Mouse (Mus musculus): ENCODE measurements around the gene Msi2. TPM values are rescaled to one million over a fixed set of nuclear protein-coding genes. Genes with fewer than 3 reads are reported as not detected.

Msi2 gene
- polyA plus RNA-seq, 1 experiment from 2014 or later = 41.0 TPM

- H3K4me3 ChIP-seq = no peak overlapping the region
- no peak overlapping the region for H3K4me2 ChIP-seq
- H3K9ac ChIP-seq = 0 out of 2 replicates have a peak overlapping the region, but pooled peaks have one; percentile 36
- peak overlapping the region; percentile 79 for H3K27ac ChIP-seq
- H3K36me3 ChIP-seq = no peaks in the 10 kb centered on the region
- no peak; the same call in 1 of the 2 replicates for ATAC-seq (ENCODE audit: low FRiP score)
- H3K4me1 ChIP-seq (replicated peaks) = peaks cover 80% of the 10 kb centered on the region
- H3K27me3 ChIP-seq = no peaks in the 10 kb centered on the region
- WGBS = 63% methylated on average over 12 of the region's 12 CpGs
- H3K9me3 ChIP-seq = no peaks in the 10 kb centered on the region
These were observed 201.5 kb downstream of the Msi2 start for GRCm38 (mm10) chr11:88516596-88517485.

GRCm38 (mm10) chr11:88515736-88516583, 202.4 kb downstream of the Msi2 start:
- Histone ChIP-seq H3K4me3 (no peak overlapping the region), H3K27ac (peak overlapping the region; percentile 79), H3K9ac (peak overlapping the region; percentile 36; the same call in 1 of the 2 replicates), H3K4me1 (replicated peaks) (peaks cover 80% of the 10 kb centered on the region), H3K9me3 (no peaks in the 10 kb centered on the region), H3K4me2 (no peak overlapping the region), H3K27me3 (no peaks in the 10 kb centered on the region), H3K36me3 (no peaks in the 10 kb centered on the region)
- ATAC-seq (ENCODE audit: low FRiP score) = no peak
- 70% methylated on average over 6 of the region's 6 CpGs for WGBS

GRCm38 (mm10) chr11:88515267-88515666, 203.0 kb downstream of the Msi2 start:
- WGBS = 58% methylated on average over 2 of the region's 2 CpGs
- H3K9ac ChIP-seq = peak overlapping the region; percentile 36; the same call in 1 of the 2 replicates
- H3K9me3 ChIP-seq = no peaks in the 10 kb centered on the region
- H3K36me3 ChIP-seq = no peaks in the 10 kb centered on the region
- H3K27me3 ChIP-seq = no peaks in the 10 kb centered on the region
- peaks cover 78% of the 10 kb centered on the region for H3K4me1 ChIP-seq (replicated peaks)
- no peak overlapping the region for H3K4me3 ChIP-seq
- no peak for ATAC-seq (ENCODE audit: low FRiP score)
- peak overlapping the region; percentile 79 for H3K27ac ChIP-seq
- no peak overlapping the region for H3K4me2 ChIP-seq

GRCm38 (mm10) chr11:88514151-88514926, 204.0 kb downstream of the Msi2 start:
- no peak overlapping the region for H3K9ac ChIP-seq
- H3K36me3 ChIP-seq = no peaks in the 10 kb centered on the region
- H3K27me3 ChIP-seq = no peaks in the 10 kb centered on the region
- WGBS = 76% methylated on average over 12 of the region's 12 CpGs
- no peak for ATAC-seq (ENCODE audit: low FRiP score)
- H3K9me3 ChIP-seq = no peaks in the 10 kb centered on the region
- no peak overlapping the region for H3K4me2 ChIP-seq
- H3K4me3 ChIP-seq = no peak overlapping the region
- H3K4me1 ChIP-seq (replicated peaks) = peaks cover 78% of the 10 kb centered on the region
- H3K27ac ChIP-seq = peak overlapping the region; percentile 79

GRCm38 (mm10) chr11:88512580-88512979, 205.7 kb downstream of the Msi2 start:
- Histone ChIP-seq H3K27ac (peak overlapping the region; percentile 66), H3K36me3 (no peaks in the 10 kb centered on the region), H3K9ac (no peak overlapping the region), H3K27me3 (no peaks in the 10 kb centered on the region), H3K9me3 (no peaks in the 10 kb centered on the region), H3K4me2 (no peak overlapping the region), H3K4me1 (replicated peaks) (peaks cover 93% of the 10 kb centered on the region), H3K4me3 (no peak overlapping the region)
- 46% methylated on average over 4 of the region's 4 CpGs for WGBS
- ATAC-seq (ENCODE audit: low FRiP score) = no peak

- Histone ChIP-seq H3K9ac (no peak overlapping the region), H3K4me2 (no peak overlapping the region), H3K27me3 (no peaks in the 10 kb centered on the region), H3K9me3 (no peaks in the 10 kb centered on the region), H3K27ac (no peak overlapping the region), H3K4me3 (no peak overlapping the region), H3K36me3 (no peaks in the 10 kb centered on the region), H3K4me1 (replicated peaks) (peaks cover 93% of the 10 kb centered on the region)
- 87% methylated on average over 8 of the region's 8 CpGs for WGBS
- no peak for ATAC-seq (ENCODE audit: low FRiP score)
These were observed 207.9 kb downstream of the Msi2 start for GRCm38 (mm10) chr11:88510282-88510850.

GRCm38 (mm10) chr11:88509464-88509863, 208.8 kb downstream of the Msi2 start:
- ATAC-seq (ENCODE audit: low FRiP score) = no peak
- Histone ChIP-seq H3K4me2 (no peak overlapping the region), H3K9ac (no peak overlapping the region), H3K4me3 (no peak overlapping the region), H3K36me3 (no peaks in the 10 kb centered on the region), H3K4me1 (replicated peaks) (peaks cover 90% of the 10 kb centered on the region), H3K9me3 (no peaks in the 10 kb centered on the region), H3K27me3 (no peaks in the 10 kb centered on the region), H3K27ac (peak overlapping the region; percentile 66; the same call in 1 of the 2 replicates)
- 89% methylated on average over 4 of the region's 4 CpGs for WGBS

GRCm38 (mm10) chr11:88508133-88508532, 210.2 kb downstream of the Msi2 start:
- peak overlapping the region; percentile 19; the same call in 1 of the 2 replicates for H3K9ac ChIP-seq
- 60% methylated on average over 7 of the region's 7 CpGs for WGBS
- H3K36me3 ChIP-seq = no peaks in the 10 kb centered on the region
- ATAC-seq (ENCODE audit: low FRiP score) = no peak
- no peak overlapping the region for H3K4me3 ChIP-seq
- H3K4me1 ChIP-seq (replicated peaks) = peaks cover 76% of the 10 kb centered on the region
- no peaks in the 10 kb centered on the region for H3K27me3 ChIP-seq
- H3K9me3 ChIP-seq = no peaks in the 10 kb centered on the region
- H3K27ac ChIP-seq = peak overlapping the region; percentile 77
- no peak overlapping the region for H3K4me2 ChIP-seq

- H3K4me1 ChIP-seq (replicated peaks) = peaks cover 74% of the 10 kb centered on the region
- H3K9me3 ChIP-seq = no peaks in the 10 kb centered on the region
- no peak for ATAC-seq (ENCODE audit: low FRiP score)
These were observed 211.5 kb downstream of the Msi2 start for GRCm38 (mm10) chr11:88506544-88507419.

GRCm38 (mm10) chr11:88506109-88506508, 212.2 kb downstream of the Msi2 start:
- Histone ChIP-seq H3K36me3 (no peaks in the 10 kb centered on the region), H3K4me3 (no peak overlapping the region), H3K9ac (no peak overlapping the region), H3K9me3 (no peaks in the 10 kb centered on the region), H3K4me2 (0 out of 2 replicates have a peak overlapping the region, but pooled peaks have one; percentile 19), H3K27ac (peak overlapping the region; percentile 78), H3K27me3 (no peaks in the 10 kb centered on the region), H3K4me1 (replicated peaks) (peaks cover 74% of the 10 kb centered on the region)
- WGBS = 41% methylated on average over 13 of the region's 13 CpGs
- ATAC-seq (ENCODE audit: low FRiP score) = no peak

More at GRCm38 (mm10) chr11:88506544-88507419, 211.5 kb downstream of the Msi2 start:
- Histone ChIP-seq H3K27ac (peak overlapping the region; percentile 77), H3K4me2 (no peak overlapping the region), H3K36me3 (no peaks in the 10 kb centered on the region), H3K9ac (no peak overlapping the region; the same call in 1 of the 2 replicates), H3K27me3 (no peaks in the 10 kb centered on the region), H3K4me3 (no peak overlapping the region)
- WGBS = 26% methylated on average over 5 of the region's 5 CpGs

GRCm38 (mm10) chr11:88502566-88502965, 215.7 kb downstream of the Msi2 start:
- H3K36me3 ChIP-seq = no peaks in the 10 kb centered on the region
- no peak overlapping the region for H3K9ac ChIP-seq
- H3K4me2 ChIP-seq = no peak overlapping the region
- H3K27me3 ChIP-seq = no peaks in the 10 kb centered on the region
- H3K4me1 ChIP-seq (replicated peaks) = peaks cover 72% of the 10 kb centered on the region
- 80% methylated on average over 6 of the region's 6 CpGs for WGBS
- no peak for ATAC-seq (ENCODE audit: low FRiP score)
- H3K4me3 ChIP-seq = no peak overlapping the region
- H3K9me3 ChIP-seq = no peaks in the 10 kb centered on the region
- H3K27ac ChIP-seq = peak overlapping the region; percentile 81
